Mouse (Mus musculus) G1E (cell line): Measurements from ENCODE around the gene Utp3.

Experiments used
- CTCF ChIP-seq: IDR thresholded peaks from 2 replicates; pipeline ENCODE4 v1.5.1; 2012; ENCODE audit warnings: low read depth, low read length, inconsistent platforms, mixed read lengths
- GATA1 ChIP-seq: IDR thresholded peaks from 2 replicates; pipeline ENCODE4 v1.6.1; 2012; ENCODE audit warnings: borderline replicate concordance, low read length, inconsistent platforms, mixed read lengths

DNA sequence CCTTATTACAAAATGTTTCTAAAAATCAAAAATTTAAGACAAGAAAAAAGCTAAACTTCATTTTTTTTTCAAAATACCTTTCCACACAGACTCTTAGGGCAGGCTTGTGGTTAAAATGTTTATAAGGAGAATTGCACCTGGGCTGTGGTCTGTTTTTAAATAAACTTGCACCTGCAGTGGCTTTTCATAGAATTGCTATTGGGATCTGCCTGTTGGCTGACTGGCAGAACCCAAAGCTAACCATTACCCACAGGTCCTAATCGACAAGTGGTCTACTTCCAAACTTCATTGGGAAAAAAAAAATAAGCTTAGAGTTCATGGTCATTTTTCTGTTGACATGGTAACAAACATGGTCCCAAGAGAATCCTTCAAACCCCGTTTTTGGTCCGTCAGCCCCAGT lies 19.6 kb upstream of the Utp3 start:
- TF ChIP-seq CTCF (no peak), GATA1 (no peak)
